Mouse (Mus musculus): ENCODE measurements around the gene Urad. TPM values are rescaled to one million over a fixed set of nuclear protein-coding genes. Genes with fewer than 3 reads are reported as not detected.

Gene Urad
- polyA plus RNA-seq, 2 experiments: not detected

DNA sequence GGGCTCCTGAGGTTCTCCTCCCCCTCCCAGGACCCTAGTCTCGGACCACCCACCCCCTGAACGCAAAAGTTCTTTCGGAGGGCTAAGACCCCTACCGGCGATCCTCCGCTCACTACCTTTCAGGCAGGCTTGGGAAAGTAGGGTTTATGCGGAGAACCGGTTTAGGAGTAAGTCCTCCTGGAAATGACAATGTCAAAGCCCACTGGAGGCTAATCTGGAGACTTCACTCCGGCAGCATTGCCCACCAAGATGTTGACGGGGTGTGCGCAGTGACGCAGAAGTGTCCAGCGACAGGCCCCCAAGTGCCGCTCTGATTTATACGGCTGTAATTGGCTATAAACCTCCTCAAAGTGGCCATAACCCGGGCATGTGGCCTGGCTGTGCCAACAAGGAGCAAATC lies 17.1 kb downstream of the Urad start:
- Histone ChIP-seq H3K27ac (replicated peaks; ENCODE audit: low read depth, low read length) (no peak overlapping the region), H3K36me3 (ENCODE audit: control insufficient read depth, insufficient read depth, low read length) (no peaks in the 10 kb centered on the region), H3K9ac (ENCODE audit: low read depth, low read length, severe bottlenecking) (no peak overlapping the region), H3K4me1 (ENCODE audit: control insufficient read depth, insufficient read depth, low read length) (peaks cover 8% of the 10 kb centered on the region), H3K4me2 (replicated peaks; ENCODE audit: low read depth, low read length, severe bottlenecking) (no peak overlapping the region), H3K27me3 (ENCODE audit: control insufficient read depth, insufficient read depth, low read length) (peaks cover 100% of the 10 kb centered on the region), H3K4me3 (replicated peaks; ENCODE audit: low read length) (no peak overlapping the region), H3K9me3 (ENCODE audit: control insufficient read depth, low read length) (no peaks in the 10 kb centered on the region)
- DNase-seq (ENCODE audit: low spot score) (no peak), ATAC-seq (ENCODE audit: low FRiP score, low read depth) (no peak)
- WGBS: 0% methylated on average over 16 of the region's 16 CpGs
- TF ChIP-seq POLR2A (IDR thresholded peaks at IDR 0.05; ENCODE audit: borderline replicate concordance, extremely low read depth, insufficient read depth, insufficient read length): no peak

DNA sequence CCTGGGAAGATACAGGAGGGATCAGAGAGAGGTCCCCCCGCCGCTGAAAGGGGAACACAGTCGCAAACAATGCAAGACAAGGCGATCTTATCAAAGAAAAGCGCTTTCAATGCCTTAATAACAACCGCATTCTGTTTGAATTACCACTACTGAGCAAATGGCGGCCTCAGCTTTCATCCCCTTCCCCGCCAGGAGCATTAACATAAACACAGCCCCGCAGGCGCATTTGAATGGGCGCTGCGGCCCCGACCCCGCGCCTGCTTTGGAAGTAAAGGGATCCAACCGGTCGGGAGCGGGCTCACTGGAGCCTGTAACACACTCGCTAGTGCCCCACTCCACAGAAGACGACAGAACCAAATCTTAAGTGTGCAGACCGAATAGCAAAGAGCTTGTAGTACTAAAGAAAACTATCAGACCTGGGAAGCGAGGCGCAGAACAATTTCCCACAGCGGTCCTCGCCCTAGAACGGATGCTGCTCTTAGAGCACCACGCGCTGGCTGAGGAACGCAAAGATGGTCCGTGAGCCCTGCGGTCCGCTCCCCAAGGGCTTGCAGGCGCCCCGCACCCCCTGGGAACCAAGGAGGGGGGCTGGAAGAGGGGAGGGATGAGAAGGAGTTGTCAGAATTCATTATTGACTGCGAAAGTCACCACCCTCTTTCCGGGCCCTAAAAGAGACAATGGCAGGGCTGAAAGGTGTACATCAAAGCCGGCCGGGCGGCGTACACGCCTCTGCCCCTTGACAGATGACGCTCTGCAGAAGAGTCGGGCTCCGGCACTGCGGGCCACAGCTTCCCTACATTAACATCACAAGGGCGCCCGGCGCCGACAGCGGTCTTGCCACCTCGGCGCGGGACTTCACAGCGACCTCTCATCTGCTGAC lies 17.7 kb downstream of the Urad start:
- under 1% methylated on average over 54 of the region's 54 CpGs for WGBS
- Histone ChIP-seq H3K27ac (replicated peaks; ENCODE audit: low read depth, low read length) (no peak overlapping the region), H3K27me3 (ENCODE audit: control insufficient read depth, insufficient read depth, low read length) (peaks cover 100% of the 10 kb centered on the region), H3K4me2 (replicated peaks; ENCODE audit: low read depth, low read length, severe bottlenecking) (no peak overlapping the region), H3K36me3 (ENCODE audit: control insufficient read depth, insufficient read depth, low read length) (no peaks in the 10 kb centered on the region), H3K9ac (ENCODE audit: low read depth, low read length, severe bottlenecking) (no peak overlapping the region), H3K4me3 (replicated peaks; ENCODE audit: low read length) (peak overlapping the region; percentile 8; the same call in 1 of the 2 replicates), H3K4me1 (ENCODE audit: control insufficient read depth, insufficient read depth, low read length) (peaks cover 14% of the 10 kb centered on the region), H3K9me3 (ENCODE audit: control insufficient read depth, low read length) (no peaks in the 10 kb centered on the region)
- TF ChIP-seq POLR2A (IDR thresholded peaks at IDR 0.05; ENCODE audit: borderline replicate concordance, extremely low read depth, insufficient read depth, insufficient read length): no peak
- ATAC-seq (ENCODE audit: low FRiP score, low read depth) (no peak), DNase-seq (ENCODE audit: low spot score) (no peak)

DNA sequence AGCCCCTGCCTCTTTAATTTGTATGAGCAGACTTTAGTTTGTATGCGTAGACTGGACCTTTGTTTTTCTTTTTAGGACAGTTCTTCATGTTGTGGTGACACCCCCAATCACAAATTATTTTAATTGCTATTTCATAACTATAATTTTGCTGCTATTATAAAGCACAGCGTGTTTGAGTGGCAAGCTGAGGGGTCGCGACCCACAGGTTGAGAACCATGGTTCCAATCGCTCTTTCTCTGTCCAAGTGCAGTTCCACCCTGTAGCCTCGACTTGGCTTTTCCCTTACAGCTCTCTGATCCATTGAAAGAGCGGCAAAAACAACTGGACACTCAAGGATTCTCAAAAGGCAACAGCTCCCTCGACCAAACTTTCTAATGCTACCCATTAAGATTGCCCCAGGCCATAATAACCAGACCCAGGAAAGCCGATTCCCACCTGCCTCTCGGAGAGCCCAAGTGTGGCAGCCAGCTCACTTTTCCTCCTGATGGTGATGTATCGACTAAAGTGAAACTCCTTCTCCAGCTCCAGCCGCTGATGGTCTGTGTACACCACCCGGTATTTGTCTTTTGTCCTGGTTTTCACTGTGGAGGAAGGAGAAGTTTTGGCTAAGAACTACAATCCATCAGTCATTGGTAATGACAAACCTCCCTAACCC lies 19.4 kb downstream of the Urad start:
- peaks cover 15% of the 10 kb centered on the region for H3K4me1 ChIP-seq (ENCODE audit: control insufficient read depth, insufficient read depth, low read length)
- 11% methylated on average over 13 of the region's 13 CpGs for WGBS
- TF ChIP-seq POLR2A (IDR thresholded peaks at IDR 0.05; ENCODE audit: borderline replicate concordance, extremely low read depth, insufficient read depth, insufficient read length): no peak
- no peak overlapping the region for H3K4me3 ChIP-seq (replicated peaks; ENCODE audit: low read length)
- H3K4me2 ChIP-seq (replicated peaks; ENCODE audit: low read depth, low read length, severe bottlenecking): no peak overlapping the region
- no peaks in the 10 kb centered on the region for H3K9me3 ChIP-seq (ENCODE audit: control insufficient read depth, low read length)
- H3K9ac ChIP-seq (ENCODE audit: low read depth, low read length, severe bottlenecking): no peak overlapping the region
- peaks cover 99% of the 10 kb centered on the region for H3K27me3 ChIP-seq (ENCODE audit: control insufficient read depth, insufficient read depth, low read length)
- H3K36me3 ChIP-seq (ENCODE audit: control insufficient read depth, insufficient read depth, low read length): no peaks in the 10 kb centered on the region
- no peak overlapping the region for H3K27ac ChIP-seq (replicated peaks; ENCODE audit: low read depth, low read length)
- DNase-seq (ENCODE audit: low spot score): no peak
- no peak for ATAC-seq (ENCODE audit: low FRiP score, low read depth)

DNA sequence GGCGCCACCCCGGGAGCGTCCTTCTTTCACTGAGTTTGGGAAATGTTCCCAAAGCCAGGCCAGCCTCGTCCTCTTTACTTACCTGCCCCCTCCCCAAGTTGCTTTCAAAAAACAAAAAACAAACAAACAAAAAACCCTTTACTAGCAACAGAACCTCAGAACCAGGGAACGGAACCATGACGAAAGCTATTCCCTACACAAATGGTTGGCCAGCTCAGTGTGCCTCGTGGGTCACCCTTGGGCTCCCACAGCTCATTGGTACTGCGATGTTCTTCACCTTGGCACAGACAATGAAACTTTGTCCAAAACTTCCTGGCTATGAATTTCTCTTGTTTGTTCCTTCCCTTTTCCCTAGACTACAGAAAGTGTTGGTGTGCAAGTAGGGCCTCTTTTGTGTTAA lies 20.1 kb downstream of the Urad start:
- Histone ChIP-seq H3K4me1 (ENCODE audit: control insufficient read depth, insufficient read depth, low read length) (peaks cover 15% of the 10 kb centered on the region), H3K9me3 (ENCODE audit: control insufficient read depth, low read length) (no peaks in the 10 kb centered on the region), H3K4me3 (replicated peaks; ENCODE audit: low read length) (no peak overlapping the region), H3K36me3 (ENCODE audit: control insufficient read depth, insufficient read depth, low read length) (no peaks in the 10 kb centered on the region), H3K27ac (replicated peaks; ENCODE audit: low read depth, low read length) (no peak overlapping the region), H3K27me3 (ENCODE audit: control insufficient read depth, insufficient read depth, low read length) (peaks cover 99% of the 10 kb centered on the region), H3K9ac (ENCODE audit: low read depth, low read length, severe bottlenecking) (no peak overlapping the region), H3K4me2 (replicated peaks; ENCODE audit: low read depth, low read length, severe bottlenecking) (no peak overlapping the region)
- no peak for ATAC-seq (ENCODE audit: low FRiP score, low read depth)
- no peak for TF ChIP-seq POLR2A (IDR thresholded peaks at IDR 0.05; ENCODE audit: borderline replicate concordance, extremely low read depth, insufficient read depth, insufficient read length)
- 20% methylated on average over 8 of the region's 8 CpGs for WGBS
- no peak for DNase-seq (ENCODE audit: low spot score)

DNA sequence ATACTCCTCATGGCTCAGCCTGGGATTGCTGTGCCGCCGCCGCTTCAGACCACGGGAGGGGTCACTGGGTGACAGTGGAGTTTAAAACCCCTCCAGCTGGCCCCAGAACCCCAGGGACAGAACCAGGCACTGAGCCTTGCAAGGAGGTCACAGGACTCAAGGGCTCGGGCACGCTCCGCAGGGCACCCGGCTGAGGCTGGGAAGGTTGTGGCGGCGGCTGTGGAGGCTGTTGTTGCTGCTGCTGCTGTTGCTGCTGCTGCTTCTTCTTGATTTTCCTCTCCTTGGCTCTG lies 20.5 kb downstream of the Urad start:
- DNase-seq (ENCODE audit: low spot score) (no peak), ATAC-seq (ENCODE audit: low FRiP score, low read depth) (no peak)
- Histone ChIP-seq H3K9me3 (ENCODE audit: control insufficient read depth, low read length) (no peaks in the 10 kb centered on the region), H3K36me3 (ENCODE audit: control insufficient read depth, insufficient read depth, low read length) (no peaks in the 10 kb centered on the region), H3K27ac (replicated peaks; ENCODE audit: low read depth, low read length) (no peak overlapping the region), H3K4me3 (replicated peaks; ENCODE audit: low read length) (no peak overlapping the region), H3K9ac (ENCODE audit: low read depth, low read length, severe bottlenecking) (no peak overlapping the region), H3K4me2 (replicated peaks; ENCODE audit: low read depth, low read length, severe bottlenecking) (no peak overlapping the region), H3K27me3 (ENCODE audit: control insufficient read depth, insufficient read depth, low read length) (peaks cover 99% of the 10 kb centered on the region), H3K4me1 (ENCODE audit: control insufficient read depth, insufficient read depth, low read length) (peaks cover 15% of the 10 kb centered on the region)
- WGBS: 9% methylated on average over 10 of the region's 10 CpGs
- TF ChIP-seq POLR2A (IDR thresholded peaks at IDR 0.05; ENCODE audit: borderline replicate concordance, extremely low read depth, insufficient read depth, insufficient read length): no peak
